Mouse (Mus musculus) neural tube, embryonic 13.5 days (tissue): ENCODE data around the gene Gse1. TPM values are rescaled to one million over a fixed set of nuclear protein-coding genes. Genes with fewer than 3 reads are reported as not detected.

Experiments
- ATAC-seq: fragments of 200-750 bp; cut with Nextera tagmentation; 2 replicates; pipeline ENCODE4 v1.8.0; 2017; ENCODE audit warnings: low read depth, mild to moderate bottlenecking, moderate TSS enrichment, moderate library complexity
- H3K27ac ChIP-seq: fragments of 300-500 bp; sonication (generic); replicated peaks from 2 replicates; pipeline ENCODE4 v1.5.1; 2015; ENCODE audit warnings: moderate library complexity, mild to moderate bottlenecking, inconsistent platforms
- H3K27me3 ChIP-seq: fragments of 300-500 bp; sonication (generic); 2 replicates; pipeline ENCODE4 v1.6.1; 2015; ENCODE audit warnings: mild to moderate bottlenecking, inconsistent platforms
- H3K36me3 ChIP-seq: fragments of 300-500 bp; sonication (generic); 2 replicates; pipeline ENCODE4 v1.6.1; 2015; ENCODE audit warnings: mild to moderate bottlenecking, inconsistent platforms
- H3K4me1 ChIP-seq: fragments of 300-500 bp; sonication (generic); replicated peaks from 2 replicates; pipeline ENCODE4 v1.6.1; 2015; ENCODE audit warnings: inconsistent platforms
- H3K4me2 ChIP-seq: fragments of 300-500 bp; sonication (generic); 2 replicates; pipeline ENCODE4 v1.6.1; 2015; ENCODE audit warnings: inconsistent platforms, mild to moderate bottlenecking, moderate library complexity
- H3K4me3 ChIP-seq: fragments of 300-500 bp; sonication (generic); 2 replicates; pipeline ENCODE4 v1.5.1; 2015; ENCODE audit warnings: mild to moderate bottlenecking, inconsistent platforms
- H3K9ac ChIP-seq: fragments of 300-500 bp; sonication (generic); 2 replicates; pipeline ENCODE4 v1.6.1; 2015; ENCODE audit warnings: moderate library complexity, mild to moderate bottlenecking, inconsistent platforms
- H3K9me3 ChIP-seq: fragments of 300-500 bp; sonication (generic); 2 replicates; pipeline ENCODE4 v1.6.1; 2016; ENCODE audit warnings: inconsistent platforms
- WGBS: fragments of 180-500 bp; shearing (Covaris S2); methylation state at CpG from one replicate; pipeline ENCODE4 v1.1.7; 2015; 5-methylcytosine and 5-hydroxymethylcytosine counted together
- polyA plus RNA-seq: library from polyadenylated mRNA; unstranded; fragments of >200 nt; fragmentation: Nextera tagmentation; extraction: Ambion mirVana; gene quantifications from 2 replicates; pipeline ENCODE4 v1.2.1, GENCODE M21; 2015

Gene Gse1
- polyA plus RNA-seq, 1 experiment from 2014 or later = 17.1 TPM

DNA sequence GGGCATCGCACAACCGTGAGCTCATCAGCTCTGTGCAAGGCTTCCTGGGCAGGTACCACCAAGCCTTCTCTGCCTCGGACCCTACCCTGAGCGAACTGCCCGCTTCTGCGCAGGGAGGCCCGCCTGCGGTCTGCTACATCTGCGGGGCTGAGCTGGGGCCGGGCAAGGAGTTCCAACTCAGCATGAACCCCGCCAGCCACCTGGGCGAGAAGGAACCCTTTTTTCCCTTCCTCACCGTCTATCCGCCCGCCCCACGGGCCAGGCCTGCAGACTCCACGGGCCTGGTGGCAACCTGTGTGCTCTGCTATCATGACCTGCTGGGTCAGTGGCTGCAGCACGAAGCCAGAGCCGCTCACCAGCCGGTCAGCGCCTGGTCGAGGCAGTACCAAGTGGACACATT lies 1.8 kb downstream of the Gse1 start:
- H3K4me2 ChIP-seq = peak overlapping the region; percentile 82
- H3K9me3 ChIP-seq = no peaks in the 10 kb centered on the region
- peaks cover 25% of the 10 kb centered on the region for H3K27me3 ChIP-seq
- WGBS = 8% methylated on average over 22 of the region's 22 CpGs
- no peaks in the 10 kb centered on the region for H3K36me3 ChIP-seq
- H3K4me3 ChIP-seq = peak overlapping the region; percentile 63
- H3K4me1 ChIP-seq = peaks cover 93% of the 10 kb centered on the region
- ATAC-seq = no peak
- peak overlapping the region; percentile 82 for H3K9ac ChIP-seq
- H3K27ac ChIP-seq = no peak overlapping the region

DNA sequence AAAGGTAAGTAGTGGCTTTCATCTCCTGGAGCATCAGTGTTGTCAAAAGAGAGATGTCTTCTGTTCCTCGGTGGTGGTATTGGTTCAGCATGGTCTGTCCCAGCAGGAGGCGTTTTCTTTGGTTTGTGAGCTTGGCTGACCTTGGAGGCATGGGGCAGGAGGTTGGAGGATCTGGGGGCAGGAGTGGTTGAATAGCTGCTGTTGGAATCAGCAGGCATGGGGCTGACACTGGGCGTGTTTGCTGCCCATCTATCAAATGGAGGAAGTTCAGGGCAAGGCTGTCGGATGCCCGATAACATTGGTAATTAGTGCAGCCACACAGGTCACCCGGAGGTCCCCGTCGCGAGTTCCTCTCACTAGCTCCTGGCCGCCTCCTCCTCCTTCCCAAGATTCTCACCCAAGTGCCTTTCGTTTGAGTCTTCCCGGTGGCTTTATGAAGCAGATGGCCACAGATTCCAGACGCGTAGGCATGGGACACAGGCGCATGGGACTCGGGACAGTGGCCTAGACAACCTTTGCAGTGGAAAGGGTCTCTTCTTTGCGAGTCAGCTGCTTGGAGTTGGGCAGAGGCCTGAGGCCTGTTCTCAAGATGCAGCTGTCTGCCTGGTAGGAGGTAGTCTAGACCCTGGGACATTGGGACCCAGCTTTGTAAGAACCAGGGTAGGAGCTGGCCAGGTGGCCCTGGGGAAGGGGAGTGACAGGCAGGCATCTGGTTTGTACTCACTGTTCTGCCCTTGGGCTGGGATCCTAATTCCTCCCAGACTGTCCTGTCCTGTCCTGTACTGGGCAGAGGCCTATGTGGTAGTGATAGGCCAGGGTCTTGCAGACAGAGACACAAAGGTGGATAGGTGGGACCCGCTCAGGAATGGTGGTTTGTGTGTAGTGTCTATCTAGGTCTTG lies 2.7 kb downstream of the Gse1 start:
- H3K27ac ChIP-seq = no peak overlapping the region
- no peak for ATAC-seq
- WGBS = 20% methylated on average over 18 of the region's 18 CpGs

GRCm38 (mm10) chr8:120231870-120232269 lies 3.6 kb downstream of the Gse1 start:
- no peaks in the 10 kb centered on the region for H3K9me3 ChIP-seq
- WGBS = 63% methylated on average over 3 of the region's 3 CpGs
- no peak overlapping the region for H3K27ac ChIP-seq
- H3K4me3 ChIP-seq = peak overlapping the region; percentile 63
- no peak for ATAC-seq
- H3K36me3 ChIP-seq = no peaks in the 10 kb centered on the region
- peak overlapping the region; percentile 82 for H3K9ac ChIP-seq
- H3K4me1 ChIP-seq = peaks cover 80% of the 10 kb centered on the region
- peak overlapping the region; percentile 82 for H3K4me2 ChIP-seq
- peaks cover 25% of the 10 kb centered on the region for H3K27me3 ChIP-seq

More for the DNA sequence above, 2.7 kb downstream of the Gse1 start:
- peak overlapping the region; percentile 82 for H3K4me2 ChIP-seq
- H3K4me3 ChIP-seq = peak overlapping the region; percentile 63
- H3K36me3 ChIP-seq = no peaks in the 10 kb centered on the region
- H3K9ac ChIP-seq = peak overlapping the region; percentile 82
- peaks cover 25% of the 10 kb centered on the region for H3K27me3 ChIP-seq
- peaks cover 89% of the 10 kb centered on the region for H3K4me1 ChIP-seq
- no peaks in the 10 kb centered on the region for H3K9me3 ChIP-seq

DNA sequence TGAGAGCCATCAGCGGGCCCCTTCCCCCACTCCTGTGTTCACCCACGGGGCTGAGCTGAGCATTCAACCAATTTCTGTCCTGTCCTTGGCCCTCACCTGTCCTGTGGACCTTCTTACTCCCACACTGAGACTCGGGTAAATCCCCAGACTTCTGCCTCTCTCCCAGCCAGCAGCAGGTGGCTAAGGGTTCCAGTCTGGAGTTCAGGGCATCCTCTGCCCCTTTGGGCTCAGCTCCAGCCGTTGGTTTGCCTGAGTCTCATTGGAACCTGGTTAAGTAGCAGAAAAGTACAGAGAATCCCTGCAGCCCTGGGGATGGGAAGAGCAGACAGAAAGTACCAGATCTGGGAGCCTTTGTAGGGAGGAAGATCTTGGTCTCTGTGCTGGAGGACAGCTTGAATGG lies 4.1 kb downstream of the Gse1 start:
- peak overlapping the region; percentile 82 for H3K4me2 ChIP-seq
- H3K9ac ChIP-seq = peak overlapping the region; percentile 82
- H3K9me3 ChIP-seq = no peaks in the 10 kb centered on the region
- peaks cover 75% of the 10 kb centered on the region for H3K4me1 ChIP-seq
- H3K36me3 ChIP-seq = no peaks in the 10 kb centered on the region
- peak overlapping the region; percentile 63 for H3K4me3 ChIP-seq
- no peak overlapping the region for H3K27ac ChIP-seq
- 41% methylated on average over 4 of the region's 4 CpGs for WGBS
- ATAC-seq = no peak
- peaks cover 25% of the 10 kb centered on the region for H3K27me3 ChIP-seq

DNA sequence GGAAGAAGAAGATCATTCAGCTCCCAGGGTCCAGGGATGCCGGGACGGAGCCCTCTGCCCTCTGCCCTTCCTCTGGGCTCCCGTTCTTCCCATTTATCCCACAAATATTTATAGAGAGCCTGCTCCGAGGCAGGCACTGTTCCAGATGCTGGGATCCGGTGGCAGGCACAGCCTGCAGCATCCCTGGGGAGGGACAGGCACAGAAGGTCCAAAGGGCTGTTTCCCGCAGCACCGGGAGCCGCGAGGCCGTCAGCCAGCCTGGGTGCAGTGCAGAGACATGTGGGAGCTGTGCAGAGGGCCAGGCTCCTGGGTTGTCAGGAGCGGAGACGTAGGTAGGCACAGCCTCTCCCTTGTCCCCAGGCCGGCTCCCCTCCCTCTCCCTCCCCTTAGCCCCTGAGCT lies 4.7 kb downstream of the Gse1 start:
- no peak for ATAC-seq
- H3K4me1 ChIP-seq = peaks cover 70% of the 10 kb centered on the region
- WGBS = 26% methylated on average over 13 of the region's 13 CpGs
- H3K9ac ChIP-seq = peak overlapping the region; percentile 82
- peak overlapping the region; percentile 63 for H3K4me3 ChIP-seq
- no peaks in the 10 kb centered on the region for H3K36me3 ChIP-seq
- H3K4me2 ChIP-seq = peak overlapping the region; percentile 82
- no peaks in the 10 kb centered on the region for H3K9me3 ChIP-seq
- peaks cover 25% of the 10 kb centered on the region for H3K27me3 ChIP-seq
- H3K27ac ChIP-seq = peak overlapping the region; percentile 46; the same call in 1 of the 2 replicates

DNA sequence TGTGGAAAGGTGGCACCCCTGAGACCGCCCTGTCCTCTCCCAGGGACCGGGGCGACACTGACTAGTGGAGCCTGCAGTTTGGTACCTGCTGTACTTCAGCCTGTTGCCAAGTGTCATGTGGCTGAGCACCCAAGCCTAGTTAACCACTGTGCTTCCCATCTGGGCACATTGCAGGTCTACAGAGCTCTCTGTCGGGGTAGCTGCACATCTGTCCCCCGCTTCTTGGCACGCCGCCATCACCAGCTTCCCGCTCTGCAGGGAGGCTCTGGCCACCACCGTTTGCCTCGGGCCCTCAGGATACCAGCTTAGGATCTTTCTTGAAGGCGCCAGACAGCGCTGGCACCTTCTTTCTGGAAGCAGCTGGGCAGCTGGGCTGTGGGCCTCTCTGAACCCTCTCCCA lies 6.2 kb downstream of the Gse1 start:
- WGBS = 51% methylated on average over 12 of the region's 12 CpGs
- no peaks in the 10 kb centered on the region for H3K9me3 ChIP-seq
- peaks cover 61% of the 10 kb centered on the region for H3K4me1 ChIP-seq
- 0 out of 2 replicates have a peak overlapping the region, but pooled peaks have one; percentile 18 for H3K27ac ChIP-seq
- peak overlapping the region; percentile 30 for H3K4me2 ChIP-seq
- H3K4me3 ChIP-seq = no peak overlapping the region
- peaks cover 22% of the 10 kb centered on the region for H3K27me3 ChIP-seq
- H3K36me3 ChIP-seq = peaks cover 4% of the 10 kb centered on the region; the same call in 1 of the 2 replicates
- peak overlapping the region; percentile 22; the same call in 1 of the 2 replicates for H3K9ac ChIP-seq
- ATAC-seq = no peak

GRCm38 (mm10) chr8:120234866-120235265 lies 6.6 kb downstream of the Gse1 start:
- WGBS = 61% methylated on average over 8 of the region's 8 CpGs
- 0 out of 2 replicates have a peak overlapping the region, but pooled peaks have one; percentile 18 for H3K27ac ChIP-seq
- no peak overlapping the region for H3K4me3 ChIP-seq
- peaks cover 4% of the 10 kb centered on the region; the same call in 1 of the 2 replicates for H3K36me3 ChIP-seq
- H3K4me2 ChIP-seq = peak overlapping the region; percentile 30
- no peak for ATAC-seq
- H3K9ac ChIP-seq = peak overlapping the region; percentile 22; the same call in 1 of the 2 replicates
- H3K9me3 ChIP-seq = no peaks in the 10 kb centered on the region
- H3K27me3 ChIP-seq = peaks cover 18% of the 10 kb centered on the region
- peaks cover 57% of the 10 kb centered on the region for H3K4me1 ChIP-seq

DNA sequence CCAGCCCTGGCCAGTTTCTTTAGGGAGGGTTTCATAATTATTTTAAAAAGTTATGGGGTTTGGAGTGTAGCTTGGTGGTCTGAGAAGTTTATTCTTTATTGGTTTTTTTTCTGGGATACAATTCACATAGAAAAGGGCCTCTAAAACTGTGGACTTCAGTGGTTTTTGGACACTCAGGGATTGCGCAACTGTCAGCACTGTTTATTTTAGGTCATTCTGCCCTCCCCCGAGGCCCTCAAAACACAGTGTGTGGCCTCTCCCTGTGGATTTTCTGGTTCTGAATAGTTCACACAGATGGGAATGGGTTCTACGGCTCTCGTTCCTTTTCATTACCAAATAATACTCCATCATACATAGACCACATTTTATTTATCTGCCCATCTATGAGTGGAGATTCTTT lies 15.0 kb downstream of the Gse1 start:
- no peak for ATAC-seq
- Histone ChIP-seq H3K27me3 (no peaks in the 10 kb centered on the region), H3K9ac (no peak overlapping the region), H3K4me3 (no peak overlapping the region), H3K36me3 (peaks cover 3% of the 10 kb centered on the region; the same call in 1 of the 2 replicates), H3K4me1 (no peaks in the 10 kb centered on the region), H3K4me2 (no peak overlapping the region), H3K27ac (no peak overlapping the region), H3K9me3 (no peaks in the 10 kb centered on the region)
- WGBS = 92% methylated on average over 4 of the region's 4 CpGs

- H3K27me3 ChIP-seq = no peaks in the 10 kb centered on the region
- no peak overlapping the region for H3K9ac ChIP-seq
- no peak overlapping the region for H3K27ac ChIP-seq
- no peaks in the 10 kb centered on the region for H3K36me3 ChIP-seq
- H3K4me2 ChIP-seq = no peak overlapping the region
- H3K9me3 ChIP-seq = no peaks in the 10 kb centered on the region
- H3K4me1 ChIP-seq = no peaks in the 10 kb centered on the region
- 90% methylated on average over 5 of the region's 5 CpGs for WGBS
- no peak for ATAC-seq
- no peak overlapping the region for H3K4me3 ChIP-seq
These were observed 15.7 kb downstream of the Gse1 start for GRCm38 (mm10) chr8:120243916-120244451.

DNA sequence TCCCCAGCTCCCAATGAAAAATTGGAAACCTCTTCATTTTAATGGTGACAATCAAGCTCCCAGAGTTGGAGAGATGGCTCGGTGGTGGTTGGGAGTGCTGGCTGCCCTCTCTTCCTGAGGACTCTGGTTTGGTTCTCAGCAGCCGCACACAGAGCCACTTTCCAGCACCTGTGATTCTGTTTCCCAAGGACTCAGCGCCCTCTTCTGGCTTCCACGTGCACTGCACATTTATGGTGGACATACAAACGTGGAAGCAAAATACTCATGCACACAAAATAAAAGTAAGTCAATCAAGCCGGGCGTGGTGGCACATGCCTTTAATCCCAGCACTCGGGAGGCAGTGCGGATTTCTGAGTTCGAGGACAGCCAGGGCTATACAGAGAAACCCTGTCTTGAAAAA lies 16.3 kb downstream of the Gse1 start:
- no peak for ATAC-seq
- H3K9ac ChIP-seq = no peak overlapping the region
- H3K27ac ChIP-seq = no peak overlapping the region
- H3K36me3 ChIP-seq = no peaks in the 10 kb centered on the region
- H3K4me1 ChIP-seq = peaks cover under 1% of the 10 kb centered on the region; the same call in 1 of the 2 replicates
- no peak overlapping the region for H3K4me3 ChIP-seq
- no peak overlapping the region for H3K4me2 ChIP-seq
- WGBS = 90% methylated on average over 10 of the region's 10 CpGs
- no peaks in the 10 kb centered on the region for H3K27me3 ChIP-seq
- H3K9me3 ChIP-seq = no peaks in the 10 kb centered on the region

- Histone ChIP-seq H3K27me3 (no peaks in the 10 kb centered on the region), H3K4me2 (no peak overlapping the region), H3K9ac (no peak overlapping the region), H3K27ac (no peak overlapping the region), H3K4me1 (peaks cover 23% of the 10 kb centered on the region), H3K36me3 (no peaks in the 10 kb centered on the region), H3K9me3 (no peaks in the 10 kb centered on the region), H3K4me3 (no peak overlapping the region)
- 82% methylated on average over 5 of the region's 5 CpGs for WGBS
- ATAC-seq = no peak
These were observed 19.4 kb downstream of the Gse1 start for GRCm38 (mm10) chr8:120247618-120248017.

- H3K27ac ChIP-seq = no peak overlapping the region
- H3K36me3 ChIP-seq = no peaks in the 10 kb centered on the region
- WGBS = 88% methylated on average over 7 of the region's 7 CpGs
- H3K4me3 ChIP-seq = no peak overlapping the region
- no peak overlapping the region for H3K9ac ChIP-seq
- ATAC-seq = no peak
- no peak overlapping the region for H3K4me2 ChIP-seq
- H3K27me3 ChIP-seq = no peaks in the 10 kb centered on the region
- no peaks in the 10 kb centered on the region for H3K9me3 ChIP-seq
- H3K4me1 ChIP-seq = peaks cover 23% of the 10 kb centered on the region
These were observed 19.8 kb downstream of the Gse1 start for GRCm38 (mm10) chr8:120248031-120248430.
